Mouse (Mus musculus) v-Abl transformed pro-B cells (cell line): Measurements from ENCODE around the gene Hps5.
"Not testable (repeated sequence)": the region's sequence is repeated elsewhere in the genome, so short reads cannot be mapped to it uniquely, and the experiment has no call there.

Experiments
- in situ Hi-C, 2 experiments: fragments of 400-800 bp; cut with MboI; formaldehyde crosslinking; loops; one replicate each; pipeline ENCODE4 v1.15.1; 2025; ENCODE audit not compliant: unreplicated experiment in 2 of 2

The Hps5 gene

GRCm38 (mm10) chr7:46830799-46831590, 35.1 kb upstream of the Hps5 start:
- in situ Hi-C loops = loop anchor here in 1 of 2 experiments (25.0 kb wide), 1 partner anchor 1319 kb away; the partner anchor contains the start of gene Nucb1

GRCm38 (mm10) chr7:46829911-46830310, 34.0 kb upstream of the Hps5 start:
- in situ Hi-C loops = loop anchor here in 1 of 2 experiments (25.0 kb wide), 1 partner anchor 1318 kb away; the partner anchor contains the start of gene Nucb1

GRCm38 (mm10) chr7:46827803-46828184, 31.9 kb upstream of the Hps5 start:
- in situ Hi-C loops = loop anchor here in 1 of 2 experiments (25.0 kb wide), 1 partner anchor 1315 kb away; the partner anchor contains the start of gene Nucb1

- in situ Hi-C loops = loop anchor here in 1 of 2 experiments (25.0 kb wide), 1 partner anchor 1315 kb away; the partner anchor contains the start of gene Nucb1
Observed at GRCm38 (mm10) chr7:46827046-46827802, 31.4 kb upstream of the Hps5 start.

GRCm38 (mm10) chr7:46820876-46821632, 25.2 kb upstream of the Hps5 start:
- in situ Hi-C loops = not testable (repeated sequence)

- in situ Hi-C loops = no loop called here
Observed at GRCm38 (mm10) chr7:46814012-46814411, 18.1 kb upstream of the Hps5 start.

- in situ Hi-C loops = no loop called here
Observed at GRCm38 (mm10) chr7:46810325-46810724, 14.5 kb upstream of the Hps5 start.

GRCm38 (mm10) chr7:46796779-46797178, 915 bp upstream of the Hps5 start:
- in situ Hi-C loops = loop anchor here (5.0 to 10.0 kb wide), 3 partner anchors 51 to 1082 kb away; partner anchors contain the start of genes Rpl18 (in 1 of the 2), Sphk2 (in 1 of the 2) and Spty2d1 (in 1 of the 2)

GRCm38 (mm10) chr7:46796206-46796679, 379 bp upstream of the Hps5 start:
- in situ Hi-C loops = loop anchor here (5.0 to 10.0 kb wide), 3 partner anchors 51 to 1081 kb away; partner anchors contain the start of genes Rpl18 (in 1 of the 2), Sphk2 (in 1 of the 2) and Spty2d1 (in 1 of the 2)

GRCm38 (mm10) chr7:46793871-46794270, 2.0 kb downstream of the Hps5 start:
- in situ Hi-C loops = loop anchor here in 1 of 2 experiments (10.0 kb wide), 1 partner anchor 1079 kb away; the partner anchor contains the start of genes Rpl18 and Sphk2

- in situ Hi-C loops = no loop called here
Observed at GRCm38 (mm10) chr7:46789177-46789849, 6.6 kb downstream of the Hps5 start.

GRCm38 (mm10) chr7:46770706-46771105, 25.2 kb downstream of the Hps5 start:
- in situ Hi-C loops = loop anchor here (5.0 to 25.0 kb wide), 4 partner anchors 58 to 683 kb away; partner anchors contain the start of genes Kcnc1 (in 1 of the 2) and Saal1 (in 1 of the 2)

- in situ Hi-C loops = loop anchor here (5.0 to 25.0 kb wide), 3 partner anchors 56 to 681 kb away; partner anchors contain the start of gene Saal1 (in 1 of the 2)
Observed at GRCm38 (mm10) chr7:46768451-46768850, 27.4 kb downstream of the Hps5 start.

GRCm38 (mm10) chr7:46767371-46767770, 28.5 kb downstream of the Hps5 start:
- in situ Hi-C loops = loop anchor here (5.0 to 25.0 kb wide), 3 partner anchors 55 to 680 kb away; partner anchors contain the start of gene Saal1 (in 1 of the 2)

GRCm38 (mm10) chr7:46764672-46765071, 31.2 kb downstream of the Hps5 start:
- in situ Hi-C loops = loop anchor here (5.0 to 25.0 kb wide), 3 partner anchors 52 to 677 kb away; partner anchors contain the start of gene Saal1 (in 1 of the 2)

GRCm38 (mm10) chr7:46762601-46763000, 33.3 kb downstream of the Hps5 start:
- in situ Hi-C loops = loop anchor here (10.0 to 25.0 kb wide), 2 partner anchors 488 to 675 kb away; no protein-coding TSS in a partner anchor

GRCm38 (mm10) chr7:46761049-46761795, 34.6 kb downstream of the Hps5 start:
- in situ Hi-C loops = loop anchor here (10.0 to 25.0 kb wide), 2 partner anchors 486 to 674 kb away; no protein-coding TSS in a partner anchor

GRCm38 (mm10) chr7:46751490-46751889, 44.4 kb downstream of the Hps5 start, which contains the start of gene Saa2:
Gene Saa2, plus strand, starts transcription at chr7:46751790.
- in situ Hi-C loops = loop anchor here in 1 of 2 experiments (25.0 kb wide), 1 partner anchor 664 kb away; no protein-coding TSS in a partner anchor
